ENCODE assay signal across 8 mouse cellular contexts in the genomic region with DNA sequence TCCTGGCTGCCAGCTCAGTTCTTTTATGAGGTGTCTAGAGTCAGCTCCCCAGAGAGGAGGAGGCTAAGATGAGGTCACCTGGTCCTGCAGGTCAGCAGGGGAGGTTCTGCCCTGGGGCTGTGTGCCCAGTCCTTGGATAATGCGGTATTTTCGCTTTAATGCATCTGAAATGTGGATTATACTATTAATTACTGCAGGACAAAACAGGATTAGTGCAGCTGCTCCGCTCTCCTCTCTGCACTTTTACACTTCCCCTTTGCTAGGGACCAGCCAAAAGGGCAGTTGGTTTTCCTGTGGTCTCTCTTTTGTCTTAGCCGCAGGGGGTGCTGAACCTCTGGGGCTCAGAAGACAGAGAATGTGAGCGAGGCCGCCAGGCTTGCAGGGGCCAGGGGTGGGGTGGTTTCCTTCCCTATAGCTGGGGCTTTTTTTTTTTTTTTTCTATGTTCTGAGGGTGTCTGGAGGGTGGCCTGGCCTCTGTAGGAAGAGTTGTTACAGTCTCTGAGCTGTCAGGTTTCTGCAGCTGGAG.
DNase-seq lines count a peak whose midpoint lies in the region; ATAC-seq and TF ChIP-seq lines count a peak whose summit lies in the region.

No protein-coding gene starts in this region.

- TF ChIP-seq CTCF in embryonic fibroblast, embryonic 13.5 days (IDR thresholded peaks at IDR 0.05; ENCODE audit: borderline replicate concordance, insufficient read depth, low read length) = no peak

- H3K9ac ChIP-seq in limb, embryonic 11.5 days (ENCODE audit: low read length) = peak overlapping the region; percentile 18

- no peak overlapping the region for H3K4me2 ChIP-seq in limb, embryonic 11.5 days (ENCODE audit: low read depth, severe bottlenecking)

- no peak for TF ChIP-seq POLR2A in embryonic fibroblast, embryonic 13.5 days (IDR thresholded peaks at IDR 0.05; ENCODE audit: low read depth, low read length)

- 10% methylated on average over 6 of the region's 6 CpGs for WGBS in limb, embryonic 11.5 days

- H3K27me3 ChIP-seq in limb, embryonic 11.5 days (ENCODE audit: control insufficient read depth, insufficient read depth, low read length) = no peaks in the 10 kb centered on the region

- peaks cover 23% of the 10 kb centered on the region for H3K4me1 ChIP-seq in embryonic fibroblast, embryonic 13.5 days (ENCODE audit: control insufficient read depth, insufficient read depth, low read length)
- peaks cover 18% of the 10 kb centered on the region for H3K4me1 ChIP-seq in limb, embryonic 11.5 days (ENCODE audit: control insufficient read depth, insufficient read depth, low read length)

- H3K9me3 ChIP-seq in limb, embryonic 11.5 days (ENCODE audit: control insufficient read depth, low read length) = no peaks in the 10 kb centered on the region

- peak overlapping the region; percentile 49 for H3K27ac ChIP-seq in embryonic fibroblast, embryonic 13.5 days (ENCODE audit: insufficient read depth, low read length)
- H3K27ac ChIP-seq in limb, embryonic 11.5 days (replicated peaks; ENCODE audit: low read depth, low read length) = peak overlapping the region; percentile 33

- no peak for ATAC-seq in limb, embryonic 11.5 days (ENCODE audit: insufficient number of reproducible peaks, low FRiP score, low TSS enrichment, low read depth)

- no peaks in the 10 kb centered on the region for H3K36me3 ChIP-seq in limb, embryonic 11.5 days (ENCODE audit: control insufficient read depth, insufficient read depth, low read length)

- H3K4me3 ChIP-seq in embryonic fibroblast, embryonic 13.5 days (ENCODE audit: insufficient read depth, low read length) = no peak overlapping the region
- H3K4me3 ChIP-seq in limb, embryonic 11.5 days (ENCODE audit: low read depth, low read length) = no peak overlapping the region

- DNase-seq in layer of hippocampus, postnatal 14 days (ENCODE audit: low spot score in 2 of 2) = peak; percentile 13 to 32
- no peak for DNase-seq in layer of hippocampus, adult 9-10 months (ENCODE audit: low spot score)
- DNase-seq in R1 (ENCODE audit: low read depth, low spot score) (peak; percentile 67), adipocyte (ENCODE audit: low spot score) (no peak)
- no peak for DNase-seq in limb, embryonic 11.5 days (ENCODE audit: low spot score)
- DNase-seq in monocyte, adult 2 months (ENCODE audit: low read depth in 1 of 2, low spot score in 2 of 2) = peak; percentile 30 to 32
- no peak for DNase-seq in frontal cortex, postnatal 25 days (ENCODE audit: low spot score in 2 of 2)

Comparison
In these comparisons a context has a peak if more than half of its experiments do, and no peak if none do; other contexts are left out.
1. DNase-seq: peak in layer of hippocampus, postnatal 14 days (2 of 2), R1 (single experiment) and monocyte, adult 2 months (2 of 2); none in layer of hippocampus, adult 9-10 months (single experiment), limb, embryonic 11.5 days (single experiment), adipocyte (single experiment) and frontal cortex, postnatal 25 days (0 of 2).